In the genomic region with DNA sequence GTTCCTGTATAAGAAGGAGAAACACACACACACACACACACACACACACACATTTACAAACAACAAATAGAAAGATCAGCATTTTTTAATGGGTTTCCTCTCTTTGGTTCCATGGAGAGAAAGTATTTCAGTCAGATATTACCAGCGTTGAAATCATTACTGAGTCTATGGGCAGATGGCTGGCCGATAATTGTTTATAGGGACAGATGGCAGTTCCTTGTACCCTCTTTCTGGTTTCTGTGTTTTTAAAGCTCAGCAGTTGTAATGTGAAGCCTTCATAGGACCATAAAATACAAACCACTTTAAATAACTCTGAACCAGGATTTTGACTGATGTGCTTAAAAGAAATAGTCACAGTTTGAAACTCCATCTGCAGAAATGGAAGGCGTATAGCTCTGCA, we compare ENCODE assay signal across 14 mouse cellular contexts.
DNase-seq lines count a peak whose midpoint lies in the region; ATAC-seq lines count a peak whose summit lies in the region.
"Had no signal": no experiment of that assay in that cellular context is flagged by ENCODE, and none has a peak within 500 bp of the region (broad histone marks: within the 10 kb centered on the region; RNA-seq: fewer than 3 reads in every experiment).

No protein-coding gene starts in this region.

- DNase-seq in cerebellum, postnatal 4 days (ENCODE audit: low spot score in 2 of 2) = no peak
- DNase-seq in left cerebral cortex, postnatal 25 days (ENCODE audit: low spot score in 2 of 2) = peak; percentile 4 to 36
- DNase-seq in left cerebral cortex, adult 8-10 months (ENCODE audit: low spot score in 2 of 2) = no peak
- DNase-seq in cerebellum, postnatal 14 days = peak; percentile 22 to 45
- DNase-seq in layer of hippocampus, adult 9-11 months = peak; percentile 43
- DNase-seq in thymus, postnatal 25 days = no peak
- DNase-seq in gastrocnemius, postnatal 10 days = no peak
- DNase-seq: adrenal gland, postnatal 36 days; heart, postnatal 4 days; kidney, adult 9 months; left cerebral cortex, postnatal 4 days; thymus, postnatal 4 days had no signal

- intact Hi-C loops in left cerebral cortex, postnatal 25 days (cut with DNase I) = no loop called here

- 0 out of 2 replicates have a peak, but pooled peaks have one; percentile 36 for ATAC-seq in cerebellum, adult (ENCODE audit: insufficient number of reproducible peaks, low FRiP score, low TSS enrichment)
- ATAC-seq: liver, embryonic 12.5 days had no signal

Comparison
In these comparisons a context has a peak if more than half of its experiments do, and no peak if none do; other contexts are left out.
1. DNase-seq: peak in left cerebral cortex, postnatal 25 days (2 of 2), cerebellum, postnatal 14 days (2 of 2) and layer of hippocampus, adult 9-11 months (single experiment); none in cerebellum, postnatal 4 days (0 of 2), left cerebral cortex, adult 8-10 months (0 of 2), thymus, postnatal 25 days (single experiment) and gastrocnemius, postnatal 10 days (single experiment).